Mouse (Mus musculus) heart, adult 2 months (tissue): Measurements from ENCODE around the gene Rnf7. TPM values are rescaled to one million over a fixed set of nuclear protein-coding genes. Genes with fewer than 3 reads are reported as not detected.
"Not testable (repeated sequence)": the region's sequence is repeated elsewhere in the genome, so short reads cannot be mapped to it uniquely, and the experiment has no call there.

ENCODE experiments used
- DNase-seq, 2 experiments: peaks; one replicate each; pipeline ENCODE4 v3.0.0; 2021
- H3K27ac ChIP-seq: fragments of 200-600 bp; 2 replicates; pipeline ENCODE4 v1.8.1; 2022
- H3K27me3 ChIP-seq: fragments of 200-500 bp; 2 replicates; pipeline ENCODE4 v1.6.1; 2012; ENCODE audit warnings: mild to moderate bottlenecking, low read length, inconsistent platforms, mixed read lengths; ENCODE audit not compliant: control insufficient read depth, insufficient read depth
- H3K36me3 ChIP-seq: fragments of 200-500 bp; 2 replicates; pipeline ENCODE4 v1.6.1; 2012; ENCODE audit warnings: low read length, inconsistent platforms; ENCODE audit not compliant: control insufficient read depth, insufficient read depth
- H3K4me1 ChIP-seq: fragments of 200-500 bp; 2 replicates; pipeline ENCODE4 v1.6.1; 2011; ENCODE audit warnings: low read length; ENCODE audit not compliant: control insufficient read depth, insufficient read depth
- H3K4me3 ChIP-seq: fragments of 200-600 bp; 2 replicates; pipeline ENCODE4 v1.8.1; 2022
- H3K79me2 ChIP-seq: fragments of 200-500 bp; replicated peaks from 2 replicates; pipeline ENCODE4 v1.6.1; 2012; ENCODE audit warnings: mild to moderate bottlenecking, inconsistent platforms, low read length, moderate library complexity, mixed read lengths; ENCODE audit not compliant: control insufficient read depth, insufficient read depth
- H3K9ac ChIP-seq: fragments of 200-500 bp; 2 replicates; pipeline ENCODE4 v1.6.1; 2012; ENCODE audit warnings: low read depth, mild to moderate bottlenecking, control low read depth, inconsistent platforms, low read length, mixed read lengths
- CTCF ChIP-seq: fragments of 200-600 bp; IDR thresholded peaks from 2 replicates; pipeline ENCODE4 v1.8.1; 2022; ENCODE audit warnings: antibody characterized with exemption, mild to moderate bottlenecking, moderate library complexity
- EP300 ChIP-seq: fragments of 200-500 bp; IDR thresholded peaks from 2 replicates; pipeline ENCODE4 v1.6.1; 2011; ENCODE audit warnings: low read depth, low read length, control low read depth; ENCODE audit not compliant: insufficient read depth
- POLR2A ChIP-seq: fragments of 200-500 bp; IDR thresholded peaks from 2 replicates; pipeline ENCODE4 v1.6.1; 2011; ENCODE audit warnings: mild to moderate bottlenecking, low read depth, low read length, control low read depth; ENCODE audit not compliant: insufficient read depth
- WGBS: fragments of 180-500 bp; shearing (Covaris S2); methylation state at CpG from one replicate; pipeline ENCODE4 v1.1.7; 2018; 5-methylcytosine and 5-hydroxymethylcytosine counted together
- intact Hi-C: fragments of 180-260 bp; cut with DNase I; formaldehyde crosslinking; loops from one replicate; pipeline ENCODE4 v1.15.1; 2025
- polyA plus RNA-seq: library from polyadenylated mRNA; depleted of rRNA; stranded (reverse); fragments of >200 nt; gene quantifications from 2 replicates; pipeline ENCODE4 v1.2.3, GENCODE M21; 2012
- total RNA-seq, 2 experiments: library from RNA; stranded (reverse); gene quantifications; 2 replicates each; pipeline ENCODE4 v1.2.3; 2021

The Rnf7 gene
- total and polyA plus RNA-seq, 3 experiments: 75.8 to 197 (median 84.5) TPM

DNA sequence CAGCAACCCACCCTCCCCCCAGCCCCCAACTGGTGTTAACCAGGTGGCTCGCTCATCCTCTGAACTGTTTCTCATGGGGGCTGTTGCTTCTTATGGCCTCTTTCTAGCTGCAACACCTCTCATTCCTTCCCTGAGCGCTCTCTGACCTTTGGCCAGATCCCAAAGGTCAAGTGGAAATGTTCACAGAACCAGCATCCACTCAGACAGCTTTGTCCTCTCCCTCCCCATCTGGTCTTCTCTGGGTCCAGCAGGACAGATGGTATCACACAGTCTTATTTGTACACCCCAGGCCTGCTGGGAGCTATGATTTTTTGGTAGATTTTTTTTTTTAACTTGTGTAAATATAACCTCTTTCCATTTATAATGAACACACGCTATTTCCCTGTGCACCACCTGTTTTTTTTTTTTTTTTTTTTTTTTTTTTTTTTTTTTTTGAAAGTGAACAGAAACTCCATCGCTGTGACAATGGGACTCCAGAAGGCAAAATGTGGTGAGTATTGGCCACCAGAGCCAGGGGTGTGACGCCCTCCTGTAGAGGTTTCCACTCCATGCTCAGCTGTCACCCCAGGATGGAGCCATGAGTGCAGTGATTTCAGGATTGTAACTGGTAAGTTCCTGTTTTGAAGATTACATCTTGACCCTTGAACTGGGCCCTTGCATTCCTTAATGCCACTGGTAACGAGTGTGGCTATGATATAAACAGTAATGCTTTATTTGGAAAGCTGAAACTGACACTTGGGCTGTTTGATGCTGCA, 24.6 kb upstream of the Rnf7 start:
- Histone ChIP-seq H3K9ac (no peak overlapping the region), H3K27me3 (no peaks in the 10 kb centered on the region), H3K79me2 (no peaks in the 10 kb centered on the region), H3K4me1 (no peaks in the 10 kb centered on the region), H3K4me3 (no peak overlapping the region), H3K36me3 (no peaks in the 10 kb centered on the region), H3K27ac (no peak overlapping the region)
- 76% methylated on average over 6 of the region's 6 CpGs for WGBS
- no peak for DNase-seq
- intact Hi-C loops: no loop called here
- TF ChIP-seq CTCF: no peak
- no peak for TF ChIP-seq POLR2A
- no peak for TF ChIP-seq EP300

GRCm38 (mm10) chr9:96501217-96501616, 22.7 kb upstream of the Rnf7 start:
- no peak for DNase-seq
- no peaks in the 10 kb centered on the region for H3K36me3 ChIP-seq
- H3K27me3 ChIP-seq: no peaks in the 10 kb centered on the region
- WGBS: 65% methylated on average over 7 of the region's 7 CpGs
- H3K79me2 ChIP-seq: no peaks in the 10 kb centered on the region
- no peak overlapping the region for H3K4me3 ChIP-seq
- no peak overlapping the region for H3K9ac ChIP-seq
- TF ChIP-seq EP300: no peak
- no peak for TF ChIP-seq CTCF
- no peak overlapping the region for H3K27ac ChIP-seq
- no peaks in the 10 kb centered on the region for H3K4me1 ChIP-seq
- intact Hi-C loops: no loop called here

- TF ChIP-seq POLR2A (no peak), EP300 (no peak), CTCF (no peak)
- no peak overlapping the region for H3K27ac ChIP-seq
- H3K4me3 ChIP-seq: no peak overlapping the region
- H3K27me3 ChIP-seq: no peaks in the 10 kb centered on the region
- no peak for DNase-seq
- H3K4me1 ChIP-seq: peaks cover 2% of the 10 kb centered on the region; the same call in 1 of the 2 replicates
- H3K79me2 ChIP-seq: no peaks in the 10 kb centered on the region
- no peaks in the 10 kb centered on the region for H3K36me3 ChIP-seq
- WGBS: 43% methylated on average over 3 of the region's 3 CpGs
- intact Hi-C loops: no loop called here
- no peak overlapping the region for H3K9ac ChIP-seq
These were observed 14.7 kb upstream of the Rnf7 start for GRCm38 (mm10) chr9:96493212-96493611.

GRCm38 (mm10) chr9:96491810-96492209, 13.3 kb upstream of the Rnf7 start:
- peaks cover 2% of the 10 kb centered on the region; the same call in 1 of the 2 replicates for H3K4me1 ChIP-seq
- H3K79me2 ChIP-seq: no peaks in the 10 kb centered on the region
- H3K4me3 ChIP-seq: no peak overlapping the region
- no peaks in the 10 kb centered on the region for H3K36me3 ChIP-seq
- H3K9ac ChIP-seq: no peak overlapping the region
- H3K27ac ChIP-seq: no peak overlapping the region
- TF ChIP-seq EP300: 0 out of 2 replicates have a peak, but pooled peaks have one; percentile 37
- TF ChIP-seq CTCF: peak; percentile 87
- no peak for TF ChIP-seq POLR2A
- H3K27me3 ChIP-seq: no peaks in the 10 kb centered on the region
- WGBS: 34% methylated on average over 12 of the region's 12 CpGs
- DNase-seq: peak; percentile 23 to 61
- intact Hi-C loops: loop anchor here (1.0 kb wide), 2 partner anchors 142 to 207 kb away; no protein-coding TSS in a partner anchor

DNA sequence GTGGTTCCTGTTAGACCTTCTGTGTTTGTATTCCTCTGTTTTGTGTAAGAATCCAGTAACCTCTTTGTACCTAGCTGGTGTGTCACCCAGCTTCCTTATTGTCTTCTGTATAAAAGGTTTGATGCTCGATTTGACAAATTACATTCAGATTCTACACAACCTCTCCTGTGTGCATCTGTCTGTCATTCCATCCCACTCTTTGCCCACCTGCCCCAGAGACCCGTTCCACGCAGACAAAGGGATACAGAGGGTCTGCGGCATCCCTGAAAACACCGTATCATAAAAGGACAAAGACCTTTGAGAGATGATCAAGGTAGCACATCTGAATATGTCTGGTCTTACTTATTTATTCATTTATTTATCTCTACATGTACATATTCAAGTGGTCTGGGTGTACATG, 9.4 kb upstream of the Rnf7 start:
- DNase-seq, H3K27me3 ChIP-seq, H3K4me3 ChIP-seq, H3K79me2 ChIP-seq, H3K36me3 ChIP-seq, H3K27ac ChIP-seq, H3K4me1 ChIP-seq, intact Hi-C loops, H3K9ac ChIP-seq: not testable (repeated sequence)
- 94% methylated on average over 5 of the region's 5 CpGs for WGBS

DNA sequence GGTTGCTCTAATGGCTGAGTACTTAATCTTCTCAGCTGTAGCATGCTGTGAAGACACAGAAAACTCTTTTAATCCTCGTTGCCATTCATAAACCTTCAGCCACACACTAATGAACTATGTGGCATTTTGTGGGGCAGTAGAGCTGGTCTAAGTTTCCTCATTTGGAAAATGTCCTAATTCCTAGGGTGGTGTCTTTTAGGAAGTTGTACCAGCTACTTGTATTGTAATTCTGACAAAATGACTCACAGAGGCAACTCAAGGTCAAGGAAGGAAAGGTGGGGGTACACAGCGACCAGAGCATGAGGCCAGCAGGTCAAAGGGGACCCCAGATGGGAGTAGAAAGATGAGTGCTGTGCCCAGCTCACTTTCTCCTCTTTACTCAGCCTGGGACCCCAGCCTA, 5.2 kb upstream of the Rnf7 start:
- TF ChIP-seq POLR2A: no peak
- TF ChIP-seq CTCF: no peak
- no peak for TF ChIP-seq EP300
- Histone ChIP-seq H3K79me2 (no peaks in the 10 kb centered on the region), H3K4me1 (no peaks in the 10 kb centered on the region; the same call in 1 of the 2 replicates), H3K27ac (no peak overlapping the region), H3K4me3 (no peak overlapping the region), H3K9ac (no peak overlapping the region), H3K36me3 (no peaks in the 10 kb centered on the region), H3K27me3 (no peaks in the 10 kb centered on the region)
- no peak for DNase-seq
- intact Hi-C loops: no loop called here
- WGBS: 47% methylated on average over 2 of the region's 2 CpGs
